Mouse (Mus musculus): Measurements from ENCODE around the gene Lnpep.

The Lnpep gene

GRCm38 (mm10) chr17:17490820-17491621, 133.8 kb downstream of the Lnpep start:
- no peak for DNase-seq

- no peak for DNase-seq
These were observed 139.1 kb downstream of the Lnpep start for GRCm38 (mm10) chr17:17485789-17486188.

Measured in right cerebral cortex, postnatal 14 days (tissue).